Mouse (Mus musculus) ES-E14 (cell line): ENCODE data around the gene Rhbdd1. TPM values are rescaled to one million over a fixed set of nuclear protein-coding genes. Genes with fewer than 3 reads are reported as not detected.
A peak's percentile ranks its signal among the peaks of the same experiment; 100 is the strongest.

Experiments
- DNase-seq: peaks from one replicate; pipeline ENCODE4 v3.0.0-alpha.2; 2013; ENCODE audit warnings: low read depth, low spot score
- H3K27ac ChIP-seq: 2 replicates; pipeline ENCODE4 v1.5.1; 2012; ENCODE audit warnings: low read depth, mild to moderate bottlenecking, low read length, moderate library complexity, mixed read lengths; ENCODE audit not compliant: poor library complexity, insufficient read depth, severe bottlenecking
- H3K36me3 ChIP-seq: 2 replicates; pipeline ENCODE4 v1.6.1; 2012; ENCODE audit warnings: mild to moderate bottlenecking, low read length, moderate library complexity, mixed read lengths; ENCODE audit not compliant: control insufficient read depth, poor library complexity, insufficient read depth, severe bottlenecking
- H3K4me1 ChIP-seq, 2 experiments: fragments of 150-350 bp in 1 of 2; sonication (generic) in 1 of 2; 2 replicates each; pipeline ENCODE4 v1.6.1; 2012; ENCODE audit warnings: low read length in 2 of 2, mild to moderate bottlenecking in 1 of 2, mixed read lengths in 1 of 2; ENCODE audit not compliant: control insufficient read depth in 2 of 2, insufficient read depth in 2 of 2, poor library complexity in 1 of 2
- H3K4me3 ChIP-seq, 2 experiments: fragments of 150-350 bp in 1 of 2; sonication (generic) in 1 of 2; 2 replicates each; pipeline ENCODE4 v1.5.1; 2012; ENCODE audit warnings: low read length in 2 of 2, low read depth in 1 of 2, mild to moderate bottlenecking in 1 of 2, mixed read lengths in 1 of 2; ENCODE audit not compliant: insufficient read depth in 1 of 2, poor library complexity in 1 of 2, severe bottlenecking in 1 of 2
- H3K9ac ChIP-seq: 2 replicates; pipeline ENCODE4 v1.6.1; 2012; ENCODE audit warnings: low read depth, mild to moderate bottlenecking, low read length, mixed read lengths; ENCODE audit not compliant: poor library complexity, insufficient read depth, severe bottlenecking
- H3K9me3 ChIP-seq: fragments of 150-350 bp; sonication (generic); 2 replicates; pipeline ENCODE4 v1.6.1; 2012; ENCODE audit warnings: low read depth, mild to moderate bottlenecking, low read length; ENCODE audit not compliant: control insufficient read depth, insufficient read depth
- CHD2 ChIP-seq: IDR thresholded peaks from 2 replicates; pipeline ENCODE4 v1.6.1; 2014; ENCODE audit warnings: mild to moderate bottlenecking, low read depth, low read length, inconsistent platforms
- HCFC1 ChIP-seq: IDR thresholded peaks from 2 replicates; pipeline ENCODE4 v1.6.1; 2012; ENCODE audit warnings: low read length, inconsistent platforms, borderline replicate concordance; ENCODE audit not compliant: insufficient read depth
- MAFK ChIP-seq: IDR thresholded peaks from 2 replicates; pipeline ENCODE4 v1.6.1; 2014; ENCODE audit warnings: mild to moderate bottlenecking, low read depth, low read length, inconsistent platforms; ENCODE audit not compliant: insufficient read depth
- ZC3H11A ChIP-seq: IDR thresholded peaks from 2 replicates; pipeline ENCODE4 v1.6.1; 2012; ENCODE audit warnings: low read depth, mild to moderate bottlenecking, inconsistent platforms, low read length, borderline replicate concordance
- ZNF384 ChIP-seq: IDR thresholded peaks from 2 replicates; pipeline ENCODE4 v1.6.1; 2012; ENCODE audit warnings: low read depth, low read length, inconsistent platforms
- in situ Hi-C, 2 experiments: fragments of 600-800 bp; cut with MboI; formaldehyde crosslinking; loops; one replicate each; pipeline ENCODE4 v1.15.1; 2025; ENCODE audit warnings: low sequenced_read_pairs in 2 of 2, inconsistent platforms in 1 of 2; ENCODE audit not compliant: unreplicated experiment in 2 of 2
- total RNA-seq: library from RNA; depleted of rRNA; stranded (reverse); fragments of 300-350 nt; gene quantifications from 2 replicates; pipeline ENCODE4 v1.2.3, GENCODE M21; 2012

Gene Rhbdd1
- total RNA-seq, 1 experiment, result 14.1 TPM

- no peak overlapping the region for H3K27ac ChIP-seq
- H3K9ac ChIP-seq, result no peak overlapping the region
- H3K9me3 ChIP-seq, result no peaks in the 10 kb centered on the region
- no peaks in the 10 kb centered on the region; the same call in 1 of the 2 replicates for H3K36me3 ChIP-seq
- H3K4me1 ChIP-seq, result peaks cover 0 to 17% of the 10 kb centered on the region in 2 experiments; a peak in 1 of 4 replicates
- DNase-seq, result no peak
- no peak overlapping the region for H3K4me3 ChIP-seq
- TF ChIP-seq ZC3H11A (no peak), MAFK (no peak), CHD2 (no peak), ZNF384 (no peak), HCFC1 (no peak)
- in situ Hi-C loops, result loop anchor here in 1 of 2 experiments (25.0 kb wide), 1 partner anchor 976 kb away; no protein-coding TSS in a partner anchor
Observed at GRCm38 (mm10) chr1:82287776-82288325, 28.4 kb upstream of the Rhbdd1 start.

GRCm38 (mm10) chr1:82288421-82288990 lies 27.7 kb upstream of the Rhbdd1 start:
- no peaks in the 10 kb centered on the region; the same call in 1 of the 2 replicates for H3K36me3 ChIP-seq
- peaks cover 0 to 17% of the 10 kb centered on the region in 2 experiments; a peak in 1 of 4 replicates for H3K4me1 ChIP-seq
- TF ChIP-seq ZC3H11A (no peak), ZNF384 (no peak), HCFC1 (no peak), CHD2 (no peak), MAFK (no peak)
- in situ Hi-C loops, result loop anchor here in 1 of 2 experiments (25.0 kb wide), 1 partner anchor 976 kb away; no protein-coding TSS in a partner anchor
- H3K9ac ChIP-seq, result no peak overlapping the region
- no peak overlapping the region for H3K27ac ChIP-seq
- no peak for DNase-seq
- no peak overlapping the region for H3K4me3 ChIP-seq
- H3K9me3 ChIP-seq, result no peaks in the 10 kb centered on the region

GRCm38 (mm10) chr1:82289116-82289989 lies 26.9 kb upstream of the Rhbdd1 start:
- DNase-seq, result no peak
- Histone ChIP-seq H3K36me3 (no peaks in the 10 kb centered on the region; the same call in 1 of the 2 replicates), H3K4me1 (peaks cover 0 to 15% of the 10 kb centered on the region in 2 experiments; a peak in 1 of 4 replicates), H3K9me3 (no peaks in the 10 kb centered on the region), H3K4me3 (peak overlapping the region; percentile 85 to 87), H3K9ac (no peak overlapping the region; the same call in 1 of the 2 replicates), H3K27ac (no peak overlapping the region)
- in situ Hi-C loops, result loop anchor here in 1 of 2 experiments (25.0 kb wide), 1 partner anchor 977 kb away; no protein-coding TSS in a partner anchor
- TF ChIP-seq ZNF384, result no peak
- TF ChIP-seq ZC3H11A, result no peak
- TF ChIP-seq MAFK, result no peak
- TF ChIP-seq HCFC1, result no peak
- no peak for TF ChIP-seq CHD2

GRCm38 (mm10) chr1:82289990-82290681 lies 26.1 kb upstream of the Rhbdd1 start:
- TF ChIP-seq HCFC1 (no peak), ZC3H11A (no peak), ZNF384 (no peak), MAFK (no peak), CHD2 (no peak)
- no peak for DNase-seq
- no peak overlapping the region for H3K27ac ChIP-seq
- H3K9ac ChIP-seq, result peak overlapping the region; percentile 76
- in situ Hi-C loops, result loop anchor here in 1 of 2 experiments (25.0 kb wide), 1 partner anchor 978 kb away; no protein-coding TSS in a partner anchor
- H3K36me3 ChIP-seq, result no peaks in the 10 kb centered on the region; the same call in 1 of the 2 replicates
- H3K4me1 ChIP-seq, result peaks cover 0 to 15% of the 10 kb centered on the region in 2 experiments; a peak in 1 of 4 replicates
- peak overlapping the region; percentile 85 to 87 for H3K4me3 ChIP-seq
- no peaks in the 10 kb centered on the region for H3K9me3 ChIP-seq
